Mouse (Mus musculus): ENCODE results near the gene Gas6.

DNA sequence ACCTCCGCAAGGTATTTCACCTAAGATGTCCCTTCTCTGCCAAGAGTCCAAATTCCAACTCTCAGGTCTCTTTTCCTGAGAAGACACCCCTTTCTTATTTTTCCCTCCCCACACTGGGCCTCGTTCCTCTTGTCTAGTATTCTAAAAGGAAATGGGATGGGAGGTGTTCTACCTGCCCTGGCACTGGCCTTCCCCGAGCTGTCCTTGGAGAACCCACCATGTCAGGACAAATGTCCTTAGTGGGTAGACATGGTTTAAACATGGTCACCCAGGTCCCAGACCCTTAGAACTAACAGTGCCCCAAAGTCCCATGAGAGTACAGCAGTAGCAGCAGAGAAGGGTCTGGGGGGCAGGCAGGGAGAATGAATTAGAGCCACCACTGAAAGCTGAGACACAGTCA lies 4.9 kb downstream of the Gas6 start:
- no peak for TF ChIP-seq CTCF (IDR thresholded peaks at IDR 0.05; ENCODE audit: low read depth)
- no peak for TF ChIP-seq EP300 (IDR thresholded peaks at IDR 0.05; ENCODE audit: low read depth)

All from liver, postnatal 0 days (tissue).